8 mouse cellular contexts compared by ENCODE assay signal in the genomic region with DNA sequence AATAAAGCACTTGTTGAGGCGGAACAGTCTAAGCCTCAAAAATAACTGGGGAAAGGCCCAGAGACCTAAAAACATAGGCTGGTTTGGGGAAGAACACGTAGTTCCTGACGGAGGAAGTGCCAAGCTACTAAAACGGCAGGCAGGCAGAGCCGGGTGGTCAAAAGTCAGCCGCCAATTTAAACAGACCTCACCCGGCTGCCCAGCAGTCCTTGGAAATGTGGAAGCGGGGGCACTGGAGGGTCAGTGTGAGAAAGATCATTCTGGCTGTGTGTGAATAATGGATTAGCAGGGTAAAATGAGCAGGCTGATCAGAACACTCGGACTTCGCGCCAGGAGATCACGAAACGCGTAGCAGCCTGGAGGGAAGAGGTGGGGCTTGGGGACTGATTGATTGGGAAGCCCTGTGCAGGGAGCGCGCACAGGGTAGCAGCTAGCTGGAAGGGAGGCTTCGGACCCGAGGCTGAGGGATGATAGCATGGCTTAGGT. TPM values are rescaled to one million over a fixed set of nuclear protein-coding genes. Genes with fewer than 3 reads are reported as not detected.
DNase-seq lines count a peak whose midpoint lies in the region; ATAC-seq and TF ChIP-seq lines count a peak whose summit lies in the region.

No protein-coding gene starts in this region.

- peak overlapping the region; percentile 45 for H3K4me2 ChIP-seq in forebrain, embryonic 12.5 days
- H3K4me2 ChIP-seq in limb, embryonic 13.5 days (replicated peaks): peak overlapping the region; percentile 63
- peak overlapping the region; percentile 49 for H3K4me2 ChIP-seq in midbrain, embryonic 12.5 days (replicated peaks)

- peak overlapping the region; percentile 73 for H3K27ac ChIP-seq in testis, adult 2 months (ENCODE audit: control insufficient read depth, insufficient read depth, low read depth, low read length)
- 0 out of 2 replicates have a peak overlapping the region, but pooled peaks have one; percentile 31 for H3K27ac ChIP-seq in forebrain, embryonic 12.5 days
- H3K27ac ChIP-seq in limb, embryonic 13.5 days: peak overlapping the region; percentile 97
- H3K27ac ChIP-seq in midbrain, embryonic 12.5 days (replicated peaks): no peak overlapping the region

- H3K36me3 ChIP-seq in testis, adult 2 months (ENCODE audit: control insufficient read depth, insufficient read depth, low read length): no peaks in the 10 kb centered on the region
- no peaks in the 10 kb centered on the region for H3K36me3 ChIP-seq in forebrain, embryonic 12.5 days (replicated peaks)
- peaks cover 26% of the 10 kb centered on the region for H3K36me3 ChIP-seq in limb, embryonic 13.5 days
- no peaks in the 10 kb centered on the region for H3K36me3 ChIP-seq in midbrain, embryonic 12.5 days

- H3K9ac ChIP-seq in forebrain, embryonic 12.5 days: no peak overlapping the region
- H3K9ac ChIP-seq in limb, embryonic 13.5 days: peak overlapping the region; percentile 56
- peak overlapping the region; percentile 39; the same call in 1 of the 2 replicates for H3K9ac ChIP-seq in midbrain, embryonic 12.5 days (replicated peaks)

- ATAC-seq in forebrain, embryonic 12.5 days (ENCODE audit: low FRiP score): no peak
- ATAC-seq in limb, embryonic 13.5 days (ENCODE audit: low FRiP score, low read depth): no peak
- no peak for ATAC-seq in midbrain, embryonic 12.5 days (ENCODE audit: low FRiP score, low read depth)

- peaks cover 5% of the 10 kb centered on the region for H3K4me1 ChIP-seq in testis, adult 2 months (ENCODE audit: control insufficient read depth, insufficient read depth, low read length)
- peaks cover 30% of the 10 kb centered on the region for H3K4me1 ChIP-seq in forebrain, embryonic 12.5 days
- peaks cover 55% of the 10 kb centered on the region for H3K4me1 ChIP-seq in limb, embryonic 13.5 days
- peaks cover 24% of the 10 kb centered on the region for H3K4me1 ChIP-seq in midbrain, embryonic 12.5 days

- H3K4me3 ChIP-seq in testis, adult 2 months (ENCODE audit: control insufficient read depth, low read depth, low read length): peak overlapping the region; percentile 39
- no peak overlapping the region for H3K4me3 ChIP-seq in forebrain, embryonic 12.5 days (replicated peaks)
- H3K4me3 ChIP-seq in limb, embryonic 13.5 days: peak overlapping the region; percentile 29
- peak overlapping the region; percentile 19; the same call in 1 of the 2 replicates for H3K4me3 ChIP-seq in midbrain, embryonic 12.5 days

- 5% methylated on average over 18 of the region's 18 CpGs for WGBS in forebrain, embryonic 12.5 days
- 3% methylated on average over 18 of the region's 18 CpGs for WGBS in limb, embryonic 13.5 days
- WGBS in midbrain, embryonic 12.5 days: 3% methylated on average over 18 of the region's 18 CpGs

- no peaks in the 10 kb centered on the region for H3K27me3 ChIP-seq in testis, adult 2 months (ENCODE audit: control insufficient read depth, insufficient read depth, low read length)
- H3K27me3 ChIP-seq in forebrain, embryonic 12.5 days: peaks cover 21% of the 10 kb centered on the region
- no peaks in the 10 kb centered on the region for H3K27me3 ChIP-seq in limb, embryonic 13.5 days
- peaks cover 34% of the 10 kb centered on the region for H3K27me3 ChIP-seq in midbrain, embryonic 12.5 days

- TF ChIP-seq POLR2A in testis, adult 2 months (IDR thresholded peaks at IDR 0.05; ENCODE audit: control insufficient read depth, low read depth, low read length): no peak

- no peak for TF ChIP-seq CTCF in testis, adult 2 months (IDR thresholded peaks at IDR 0.05; ENCODE audit: control insufficient read depth, insufficient read depth, insufficient replicate concordance, low read depth, low read length)

- DNase-seq in testis, postnatal 14 days (ENCODE audit: low spot score): no peak
- DNase-seq in heart, postnatal 4 days: peak; percentile 55
- DNase-seq in cerebellum, postnatal 10 days: no peak
- DNase-seq in layer of hippocampus, adult 11-12 months (ENCODE audit: low spot score): no peak

- H3K9me3 ChIP-seq in forebrain, embryonic 12.5 days: no peaks in the 10 kb centered on the region
- no peaks in the 10 kb centered on the region for H3K9me3 ChIP-seq in limb, embryonic 13.5 days
- H3K9me3 ChIP-seq in midbrain, embryonic 12.5 days: no peaks in the 10 kb centered on the region

RNA-seq across cellular contexts. Expression of gene Sf3a3, which starts 4.6 kb away (rescaled TPM):
- 24.2 and 24.7 TPM in 2 replicates for polyA plus RNA-seq in testis, adult 2 months (2012; rRNA removed)
- polyA plus RNA-seq in forebrain, embryonic 12.5 days (2016; fragmentation: Nextera tagmentation; extraction: Ambion mirVana): 203 and 204 TPM in 2 replicates
- 10 to 100 TPM; 35.0 to 37.4 TPM for total RNA-seq in heart, postnatal 4 days (2021)
- 180 and 188 TPM in 2 replicates for polyA plus RNA-seq in limb, embryonic 13.5 days (2015; fragmentation: Nextera tagmentation; extraction: Ambion mirVana)
- 194 and 195 TPM in 2 replicates for polyA plus RNA-seq in midbrain, embryonic 12.5 days (2016; fragmentation: Nextera tagmentation; extraction: Ambion mirVana)

RNA-seq across cellular contexts. Expression of gene Fhl3, which starts 9.5 kb away (rescaled TPM):
- 1.2 and 1.6 TPM in 2 replicates for polyA plus RNA-seq in testis, adult 2 months (2012; rRNA removed)
- 2.2 TPM in 2 replicates for polyA plus RNA-seq in forebrain, embryonic 12.5 days (2016; fragmentation: Nextera tagmentation; extraction: Ambion mirVana)
- 10 to 100 TPM; 22.4 to 23.4 TPM for total RNA-seq in heart, postnatal 4 days (2021)
- polyA plus RNA-seq in limb, embryonic 13.5 days (2015; fragmentation: Nextera tagmentation; extraction: Ambion mirVana): 19.9 and 23.8 TPM in 2 replicates
- 2.6 and 4.1 TPM in 2 replicates for polyA plus RNA-seq in midbrain, embryonic 12.5 days (2016; fragmentation: Nextera tagmentation; extraction: Ambion mirVana)

RNA-seq across cellular contexts. Expression of gene Utp11, which starts 16.6 kb away (rescaled TPM):
- polyA plus RNA-seq in testis, adult 2 months (2012; rRNA removed): 4.3 and 4.8 TPM in 2 replicates
- polyA plus RNA-seq in forebrain, embryonic 12.5 days (2016; fragmentation: Nextera tagmentation; extraction: Ambion mirVana): 63.8 and 64.0 TPM in 2 replicates
- 10 to 100 TPM; 17.3 to 18.7 TPM for total RNA-seq in heart, postnatal 4 days (2021)
- polyA plus RNA-seq in limb, embryonic 13.5 days (2015; fragmentation: Nextera tagmentation; extraction: Ambion mirVana): 84.4 and 87.9 TPM in 2 replicates
- 61.9 and 63.0 TPM in 2 replicates for polyA plus RNA-seq in midbrain, embryonic 12.5 days (2016; fragmentation: Nextera tagmentation; extraction: Ambion mirVana)

RNA-seq across cellular contexts. Expression of gene Inpp5b, which starts 31.6 kb away (rescaled TPM):
- polyA plus RNA-seq in testis, adult 2 months (2012; rRNA removed): 19.3 and 26.9 TPM in 2 replicates
- 23.8 and 31.9 TPM in 2 replicates for polyA plus RNA-seq in forebrain, embryonic 12.5 days (2016; fragmentation: Nextera tagmentation; extraction: Ambion mirVana)
- total RNA-seq in heart, postnatal 4 days (2021): 10 to 100 TPM; 10.3 to 10.5 TPM
- 24.6 and 25.2 TPM in 2 replicates for polyA plus RNA-seq in limb, embryonic 13.5 days (2015; fragmentation: Nextera tagmentation; extraction: Ambion mirVana)
- 25.2 and 28.8 TPM in 2 replicates for polyA plus RNA-seq in midbrain, embryonic 12.5 days (2016; fragmentation: Nextera tagmentation; extraction: Ambion mirVana)

RNA-seq across cellular contexts. Expression of gene Pou3f1, which starts 53.4 kb away (rescaled TPM):
- 0.22 and 0.32 TPM in 2 replicates for polyA plus RNA-seq in testis, adult 2 months (2012; rRNA removed)
- polyA plus RNA-seq in forebrain, embryonic 12.5 days (2016; fragmentation: Nextera tagmentation; extraction: Ambion mirVana): 16.0 and 21.6 TPM in 2 replicates
- under 1 TPM; 0.16 to 0.24 TPM for total RNA-seq in heart, postnatal 4 days (2021)
- polyA plus RNA-seq in limb, embryonic 13.5 days (2015; fragmentation: Nextera tagmentation; extraction: Ambion mirVana): 0.75 and 0.99 TPM in 2 replicates
- 26.2 and 30.5 TPM in 2 replicates for polyA plus RNA-seq in midbrain, embryonic 12.5 days (2016; fragmentation: Nextera tagmentation; extraction: Ambion mirVana)

Comparison
In these comparisons a context has a peak if more than half of its experiments do, and no peak if none do; other contexts are left out.
1. RNA of gene Utp11, which starts 16.6 kb away (polyA plus RNA-seq): 84.4 to 87.9 TPM in limb, embryonic 13.5 days, 63.8 to 64.0 TPM in forebrain, embryonic 12.5 days and 61.9 to 63.0 TPM in midbrain, embryonic 12.5 days; 4.3 to 4.8 TPM in testis, adult 2 months; every median in the first group is over 10 times any median in the second.
2. Peak in every context shown above with its lines, with median percentiles within 50 percentile points of each other: H3K4me2 ChIP-seq.